In genomic region chr17:56010681-56011080, GRCm38 (mm10) we compare ENCODE assay signal across 9 mouse cellular contexts. TPM values are rescaled to one million over a fixed set of nuclear protein-coding genes. Genes with fewer than 3 reads are reported as not detected.
A peak's percentile ranks its signal among the peaks of the same experiment; 100 is the strongest.
DNase-seq lines count a peak whose midpoint lies in the region; ATAC-seq and TF ChIP-seq lines count a peak whose summit lies in the region.
"Had no signal": no experiment of that assay in that cellular context is flagged by ENCODE, and none has a peak within 500 bp of the region (broad histone marks: within the 10 kb centered on the region; RNA-seq: fewer than 3 reads in every experiment).

No protein-coding gene starts in this region.

- peak overlapping the region; percentile 97 for H3K4me2 ChIP-seq in kidney, embryonic 15.5 days
- peak overlapping the region; percentile 98 for H3K4me2 ChIP-seq in liver, postnatal 0 days (ENCODE audit: low read depth, low read length)
- H3K4me2 ChIP-seq in neural tube, embryonic 11.5 days (ENCODE audit: low read depth), result peak overlapping the region; percentile 98

- 14% methylated on average over 9 of the region's 9 CpGs for WGBS in heart, embryonic 10.5 days
- 8% methylated on average over 9 of the region's 9 CpGs for WGBS in kidney, embryonic 15.5 days
- WGBS in liver, postnatal 0 days (ENCODE audit: insufficient replicate concordance), result 9% methylated on average over 9 of the region's 9 CpGs
- WGBS in neural tube, embryonic 11.5 days, result 6% methylated on average over 9 of the region's 9 CpGs

- H3K27me3 ChIP-seq in heart, embryonic 10.5 days (ENCODE audit: insufficient read depth, poor library complexity, severe bottlenecking), result no peaks in the 10 kb centered on the region
- H3K27me3 ChIP-seq in kidney, embryonic 15.5 days, result no peaks in the 10 kb centered on the region
- H3K27me3 ChIP-seq in liver, postnatal 0 days (ENCODE audit: insufficient read depth, low read length), result no peaks in the 10 kb centered on the region
- 0 out of 2 replicates have a peak, but pooled peaks cover under 1% of the 10 kb centered on the region for H3K27me3 ChIP-seq in neural tube, embryonic 11.5 days (ENCODE audit: control insufficient read depth, insufficient read depth, low read length)

- no peaks in the 10 kb centered on the region for H3K9me3 ChIP-seq in heart, embryonic 10.5 days
- no peaks in the 10 kb centered on the region for H3K9me3 ChIP-seq in kidney, embryonic 15.5 days (replicated peaks)
- no peaks in the 10 kb centered on the region for H3K9me3 ChIP-seq in liver, postnatal 0 days (ENCODE audit: low read length)
- H3K9me3 ChIP-seq in neural tube, embryonic 11.5 days (ENCODE audit: control insufficient read depth, low read length), result no peaks in the 10 kb centered on the region

- TF ChIP-seq EP300 in liver, postnatal 0 days (IDR thresholded peaks at IDR 0.05; ENCODE audit: low read depth), result no peak

- 0 out of 2 replicates have a peak overlapping the region, but pooled peaks have one; percentile 92 for H3K9ac ChIP-seq in kidney, embryonic 15.5 days
- H3K9ac ChIP-seq in liver, postnatal 0 days (replicated peaks), result no peak overlapping the region
- H3K9ac ChIP-seq in neural tube, embryonic 11.5 days (ENCODE audit: low read length), result peak overlapping the region; percentile 90; the same call in 1 of the 2 replicates

- peaks cover 31% of the 10 kb centered on the region for H3K4me1 ChIP-seq in heart, embryonic 10.5 days
- H3K4me1 ChIP-seq in kidney, embryonic 15.5 days, result peaks cover 34% of the 10 kb centered on the region
- peaks cover 26% of the 10 kb centered on the region for H3K4me1 ChIP-seq in liver, postnatal 0 days (ENCODE audit: insufficient read depth)
- H3K4me1 ChIP-seq in neural tube, embryonic 11.5 days (ENCODE audit: control insufficient read depth, insufficient read depth, low read length), result peaks cover 10% of the 10 kb centered on the region

- TF ChIP-seq CTCF in liver, postnatal 0 days (IDR thresholded peaks at IDR 0.05; ENCODE audit: low read depth), result peak; percentile 98

- DNase-seq in 3T3-L1 (ENCODE audit: low read depth, low spot score), result peak; percentile 86
- DNase-seq in adrenal gland, adult 18-20 months (ENCODE audit: low spot score in 2 of 2), result peak; percentile 86 to 89
- peak; percentile 47 for DNase-seq in embryo, embryonic 11.5 days (ENCODE audit: low read depth, low spot score)
- no peak for DNase-seq in heart, embryonic 10.5 days (ENCODE audit: low spot score)
- DNase-seq in liver, postnatal 0 days, result peak; percentile 88
- peak; percentile 78 for DNase-seq in neural tube, embryonic 11.5 days (ENCODE audit: low spot score)
- peak; percentile 80 for DNase-seq in thymus, postnatal 0 days (ENCODE audit: low spot score)

- H3K27ac ChIP-seq in heart, embryonic 10.5 days, result peak overlapping the region; percentile 12; the same call in 1 of the 2 replicates
- H3K27ac ChIP-seq in kidney, embryonic 15.5 days, result 0 out of 2 replicates have a peak overlapping the region, but pooled peaks have one; percentile 10
- H3K27ac ChIP-seq in liver, postnatal 0 days (ENCODE audit: low read depth), result no peak overlapping the region
- H3K27ac ChIP-seq in neural tube, embryonic 11.5 days (ENCODE audit: low read depth, low read length), result no peak overlapping the region

- peaks cover 45% of the 10 kb centered on the region for H3K36me3 ChIP-seq in heart, embryonic 10.5 days
- H3K36me3 ChIP-seq in kidney, embryonic 15.5 days, result peaks cover 43% of the 10 kb centered on the region
- H3K36me3 ChIP-seq in liver, postnatal 0 days (replicated peaks; ENCODE audit: insufficient read depth, low read length), result peaks cover 17% of the 10 kb centered on the region
- peaks cover 15% of the 10 kb centered on the region for H3K36me3 ChIP-seq in neural tube, embryonic 11.5 days (ENCODE audit: control insufficient read depth, insufficient read depth, low read length)

- peak overlapping the region; percentile 80 for H3K4me3 ChIP-seq in heart, embryonic 10.5 days
- H3K4me3 ChIP-seq in kidney, embryonic 15.5 days (replicated peaks), result peak overlapping the region; percentile 94
- no peak overlapping the region for H3K4me3 ChIP-seq in liver, postnatal 0 days (ENCODE audit: low read depth, low read length)
- 0 out of 2 replicates have a peak overlapping the region, but pooled peaks have one; percentile 85 for H3K4me3 ChIP-seq in neural tube, embryonic 11.5 days (ENCODE audit: low read depth, low read length)

- ATAC-seq in kidney, embryonic 15.5 days (replicated peaks; ENCODE audit: low FRiP score), result no peak
- no peak for ATAC-seq in liver, postnatal 0 days
- no peak for ATAC-seq in neural tube, embryonic 11.5 days (ENCODE audit: insufficient read depth, low FRiP score, low TSS enrichment)

RNA-seq across cellular contexts. Expression of gene Mpnd, which starts 5.2 kb away (rescaled TPM):
- 10 to 100 TPM; 68.1 to 97.5 TPM for total RNA-seq in adrenal gland, adult 18-20 months (2021)
- polyA plus RNA-seq in heart, embryonic 10.5 days (2016; fragmentation: Nextera tagmentation; extraction: Ambion mirVana), result 69.5 and 111 TPM in 2 replicates
- 97.4 and 103 TPM in 2 replicates for polyA plus RNA-seq in kidney, embryonic 15.5 days (2015; fragmentation: Nextera tagmentation; extraction: Ambion mirVana)
- polyA plus RNA-seq in liver, postnatal 0 days (2015; fragmentation: Nextera tagmentation; extraction: Ambion mirVana), result 17.5 and 23.9 TPM in 2 replicates
- polyA plus RNA-seq in neural tube, embryonic 11.5 days (2014; fragmentation: Nextera tagmentation; extraction: Ambion mirVana), result 157 and 176 TPM in 2 replicates
- 65.7 and 65.9 TPM in 2 replicates for polyA plus RNA-seq in thymus, postnatal 0 days (2015; fragmentation: Nextera tagmentation; extraction: Ambion mirVana)

RNA-seq across cellular contexts. Expression of gene Stap2, which starts 5.3 kb away (rescaled TPM):
- 1 to 10 TPM; 5.1 to 5.4 TPM for total RNA-seq in adrenal gland, adult 18-20 months (2021)
- polyA plus RNA-seq in heart, embryonic 10.5 days (2016; fragmentation: Nextera tagmentation; extraction: Ambion mirVana), result 7.7 and 8.0 TPM in 2 replicates
- 14.5 and 15.5 TPM in 2 replicates for polyA plus RNA-seq in kidney, embryonic 15.5 days (2015; fragmentation: Nextera tagmentation; extraction: Ambion mirVana)
- polyA plus RNA-seq in liver, postnatal 0 days (2015; fragmentation: Nextera tagmentation; extraction: Ambion mirVana), result 14.3 and 16.8 TPM in 2 replicates
- polyA plus RNA-seq in neural tube, embryonic 11.5 days (2014; fragmentation: Nextera tagmentation; extraction: Ambion mirVana), result 5.4 and 6.3 TPM in 2 replicates
- 17.6 and 18.0 TPM in 2 replicates for polyA plus RNA-seq in thymus, postnatal 0 days (2015; fragmentation: Nextera tagmentation; extraction: Ambion mirVana)
- polyA plus RNA-seq: erythroblast, embryonic 14.5 days had no signal

RNA-seq across cellular contexts. Expression of gene Fsd1, which starts 24.4 kb away (rescaled TPM):
- total RNA-seq in adrenal gland, adult 18-20 months (2021), result 1 to 10 TPM; 2.3 to 4.3 TPM
- 8.4 and 23.2 TPM in 2 replicates for polyA plus RNA-seq in heart, embryonic 10.5 days (2016; fragmentation: Nextera tagmentation; extraction: Ambion mirVana)
- polyA plus RNA-seq in kidney, embryonic 15.5 days (2015; fragmentation: Nextera tagmentation; extraction: Ambion mirVana), result 19.7 and 21.7 TPM in 2 replicates
- not detected in 2 replicates for polyA plus RNA-seq in liver, postnatal 0 days (2015; fragmentation: Nextera tagmentation; extraction: Ambion mirVana)
- polyA plus RNA-seq in neural tube, embryonic 11.5 days (2014; fragmentation: Nextera tagmentation; extraction: Ambion mirVana), result 68.3 and 86.8 TPM in 2 replicates
- polyA plus RNA-seq in thymus, postnatal 0 days (2015; fragmentation: Nextera tagmentation; extraction: Ambion mirVana), result 1.9 and 2.7 TPM in 2 replicates
- polyA plus RNA-seq: erythroblast, embryonic 14.5 days had no signal

RNA-seq across cellular contexts. Expression of gene Sh3gl1, which starts 25.8 kb away (rescaled TPM):
- total RNA-seq in adrenal gland, adult 18-20 months (2021), result 10 to 100 TPM; 38.3 to 39.0 TPM
- 117 and 155 TPM in 2 replicates for polyA plus RNA-seq in heart, embryonic 10.5 days (2016; fragmentation: Nextera tagmentation; extraction: Ambion mirVana)
- 168 and 175 TPM in 2 replicates for polyA plus RNA-seq in kidney, embryonic 15.5 days (2015; fragmentation: Nextera tagmentation; extraction: Ambion mirVana)
- 35.9 and 37.1 TPM in 2 replicates for polyA plus RNA-seq in liver, postnatal 0 days (2015; fragmentation: Nextera tagmentation; extraction: Ambion mirVana)
- 122 and 125 TPM in 2 replicates for polyA plus RNA-seq in neural tube, embryonic 11.5 days (2014; fragmentation: Nextera tagmentation; extraction: Ambion mirVana)
- polyA plus RNA-seq in thymus, postnatal 0 days (2015; fragmentation: Nextera tagmentation; extraction: Ambion mirVana), result 117 and 129 TPM in 2 replicates

RNA-seq across cellular contexts. Expression of gene Chaf1a, which starts 29.6 kb away (rescaled TPM):
- total RNA-seq in adrenal gland, adult 18-20 months (2021), result 1 to 10 TPM; 2.1 to 2.3 TPM
- 24.0 and 30.0 TPM in 2 replicates for polyA plus RNA-seq in heart, embryonic 10.5 days (2016; fragmentation: Nextera tagmentation; extraction: Ambion mirVana)
- polyA plus RNA-seq in kidney, embryonic 15.5 days (2015; fragmentation: Nextera tagmentation; extraction: Ambion mirVana), result 26.9 and 30.8 TPM in 2 replicates
- 4.9 and 6.5 TPM in 2 replicates for polyA plus RNA-seq in liver, postnatal 0 days (2015; fragmentation: Nextera tagmentation; extraction: Ambion mirVana)
- 23.5 and 25.0 TPM in 2 replicates for polyA plus RNA-seq in neural tube, embryonic 11.5 days (2014; fragmentation: Nextera tagmentation; extraction: Ambion mirVana)
- polyA plus RNA-seq in thymus, postnatal 0 days (2015; fragmentation: Nextera tagmentation; extraction: Ambion mirVana), result 18.0 and 18.5 TPM in 2 replicates

Comparison
In these comparisons a context has a peak if more than half of its experiments do, and no peak if none do; other contexts are left out.
1. H3K27ac ChIP-seq: peak in heart, embryonic 10.5 days (single experiment) and kidney, embryonic 15.5 days (single experiment); none in liver, postnatal 0 days (single experiment) and neural tube, embryonic 11.5 days (single experiment).
2. Peak in every context shown above with its lines, with median percentiles within 50 percentile points of each other: H3K4me2 ChIP-seq.